Mouse (Mus musculus) retina, adult 2 months (tissue): ENCODE data around the gene Alpk1.

Experiments
- DNase-seq: peaks from one replicate; pipeline ENCODE4 v3.0.0-alpha.2; 2012; ENCODE audit warnings: low read depth, low spot score

The Alpk1 gene

DNA sequence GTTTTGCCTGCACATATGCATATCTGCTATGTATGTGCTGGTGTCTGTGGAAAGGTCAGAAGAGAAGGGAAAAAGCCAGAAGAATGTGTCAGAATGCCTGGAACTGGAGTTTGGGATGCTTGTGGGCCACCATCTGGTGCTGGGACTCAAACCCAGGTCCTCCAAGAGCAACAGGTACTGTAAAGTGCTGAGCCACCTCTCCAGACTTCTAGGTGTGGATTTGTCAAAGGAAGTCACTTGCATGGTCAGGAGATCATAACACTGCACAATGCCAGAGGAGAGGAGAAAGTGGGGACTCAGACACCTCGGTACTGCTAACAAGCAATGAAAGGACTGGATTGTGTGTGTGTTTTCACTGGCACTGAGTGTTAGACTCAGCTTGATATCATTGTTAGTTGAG is 150.1 kb downstream of the Alpk1 start:
- DNase-seq = no peak

DNA sequence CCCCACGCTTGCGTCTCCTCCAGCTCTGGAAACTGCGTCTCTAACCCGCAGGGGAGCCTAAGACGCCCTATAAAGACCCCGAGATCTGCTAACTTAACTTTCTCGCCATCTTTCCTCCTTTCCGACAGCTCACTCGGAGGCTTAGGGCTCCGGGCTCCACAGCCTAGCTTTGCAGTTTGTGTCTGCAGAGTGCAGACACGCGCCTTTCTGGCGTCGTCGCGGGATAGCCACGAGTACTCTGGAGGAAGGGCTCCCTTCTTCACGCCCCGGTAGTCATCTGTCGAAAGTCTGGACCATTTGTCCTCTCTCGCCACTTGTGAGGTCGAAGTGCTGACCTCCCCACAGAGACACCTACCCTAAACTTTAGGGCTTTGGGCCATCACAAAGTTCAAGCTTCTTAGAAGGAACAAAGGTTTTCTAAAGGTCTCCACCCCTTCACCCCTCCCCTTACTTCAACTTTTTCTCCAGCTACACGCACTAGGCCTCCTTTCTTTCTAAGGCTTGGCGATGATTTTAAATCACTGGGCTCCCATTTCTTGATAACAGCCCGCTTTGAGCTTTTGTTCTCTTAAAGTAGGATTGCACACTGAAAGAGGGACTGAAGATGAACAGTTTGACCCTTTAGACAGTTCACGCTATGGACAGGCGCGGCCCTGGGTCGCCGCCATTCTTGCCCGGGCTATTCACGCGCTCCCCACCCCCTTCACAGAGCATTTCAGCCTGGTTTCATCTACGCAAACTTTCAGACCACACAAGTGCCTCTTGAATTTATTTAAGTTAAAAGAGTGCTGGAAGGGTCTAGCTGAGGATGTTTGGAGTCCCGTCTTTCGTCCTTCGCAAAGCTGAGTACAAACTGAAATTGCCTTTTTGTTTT is 151.8 kb downstream of the Alpk1 start:
- DNase-seq = no peak

DNA sequence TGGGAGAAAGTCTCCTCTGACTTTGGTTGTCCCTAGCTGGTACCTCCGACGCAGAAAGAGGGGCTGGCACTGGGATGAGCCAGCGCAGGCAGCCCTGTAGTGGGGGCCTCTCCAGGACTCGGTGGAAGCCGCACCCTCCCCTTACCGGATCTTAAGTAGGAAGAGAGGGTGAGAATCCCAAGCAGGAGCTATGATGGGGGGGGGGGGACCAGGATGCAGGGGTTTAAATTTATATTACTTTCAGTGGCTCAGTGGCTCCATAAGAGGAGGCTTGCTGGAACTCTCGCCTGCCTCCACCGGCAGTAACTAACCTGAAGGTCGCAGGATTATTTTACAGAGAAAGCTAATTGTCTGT is 152.4 kb downstream of the Alpk1 start:
- DNase-seq = no peak

DNA sequence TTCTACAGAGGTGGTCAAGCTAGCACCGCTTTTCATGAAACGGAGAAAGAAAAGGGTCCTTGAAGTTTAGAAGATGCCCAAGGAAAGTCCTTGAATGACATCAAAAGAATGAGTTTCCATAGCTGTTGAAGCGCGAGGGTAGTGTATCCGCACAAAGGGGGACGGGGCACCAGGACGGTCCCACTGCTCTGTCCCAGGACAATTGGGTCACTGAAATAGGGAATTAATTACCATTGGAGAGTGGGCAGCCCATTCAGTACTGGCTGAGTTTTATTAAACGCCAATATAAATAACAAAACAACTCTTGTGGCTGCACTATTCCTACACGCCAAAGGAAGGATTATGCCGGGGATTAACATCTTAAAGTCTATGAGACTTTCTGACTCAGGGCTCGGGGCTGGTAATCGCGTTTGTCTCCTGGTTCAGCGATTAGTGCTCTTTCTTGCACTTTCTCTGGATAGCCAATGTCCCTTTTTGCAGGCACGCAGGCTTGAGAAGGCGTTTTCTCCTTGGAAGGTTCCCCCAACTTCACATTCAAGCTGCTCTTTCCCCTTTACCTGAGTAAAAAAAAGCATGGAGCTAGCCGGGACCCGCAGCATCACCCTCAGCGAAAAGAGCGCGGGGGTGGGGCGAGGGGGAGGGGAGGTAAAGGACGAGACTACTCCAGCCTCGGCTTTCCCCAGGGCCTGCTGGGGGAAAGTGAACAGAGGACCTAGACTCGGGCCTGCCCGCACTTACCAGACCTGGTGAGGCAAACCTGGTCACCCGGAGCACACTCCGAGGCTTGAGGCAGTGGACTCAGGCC is 153.0 kb downstream of the Alpk1 start:
- no peak for DNase-seq

DNA sequence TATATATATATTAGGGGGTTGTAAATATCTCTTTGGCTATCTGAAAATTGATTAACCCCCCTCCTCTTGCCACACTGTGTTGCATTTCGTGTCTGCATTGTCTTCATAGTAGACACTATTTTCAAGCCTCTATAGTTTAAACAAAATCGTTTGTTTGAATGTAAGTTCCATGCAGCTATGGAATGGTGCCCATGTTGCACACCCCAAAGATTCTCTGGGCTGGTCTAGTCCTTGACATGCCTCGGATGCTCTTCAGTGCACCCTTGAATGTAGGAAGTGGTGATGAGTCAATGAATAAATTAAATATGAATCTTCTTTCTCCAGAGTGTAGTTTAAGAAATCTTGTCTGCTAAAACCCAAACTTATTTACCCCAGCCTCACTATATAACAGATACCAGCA is 153.8 kb downstream of the Alpk1 start:
- DNase-seq = no peak

DNA sequence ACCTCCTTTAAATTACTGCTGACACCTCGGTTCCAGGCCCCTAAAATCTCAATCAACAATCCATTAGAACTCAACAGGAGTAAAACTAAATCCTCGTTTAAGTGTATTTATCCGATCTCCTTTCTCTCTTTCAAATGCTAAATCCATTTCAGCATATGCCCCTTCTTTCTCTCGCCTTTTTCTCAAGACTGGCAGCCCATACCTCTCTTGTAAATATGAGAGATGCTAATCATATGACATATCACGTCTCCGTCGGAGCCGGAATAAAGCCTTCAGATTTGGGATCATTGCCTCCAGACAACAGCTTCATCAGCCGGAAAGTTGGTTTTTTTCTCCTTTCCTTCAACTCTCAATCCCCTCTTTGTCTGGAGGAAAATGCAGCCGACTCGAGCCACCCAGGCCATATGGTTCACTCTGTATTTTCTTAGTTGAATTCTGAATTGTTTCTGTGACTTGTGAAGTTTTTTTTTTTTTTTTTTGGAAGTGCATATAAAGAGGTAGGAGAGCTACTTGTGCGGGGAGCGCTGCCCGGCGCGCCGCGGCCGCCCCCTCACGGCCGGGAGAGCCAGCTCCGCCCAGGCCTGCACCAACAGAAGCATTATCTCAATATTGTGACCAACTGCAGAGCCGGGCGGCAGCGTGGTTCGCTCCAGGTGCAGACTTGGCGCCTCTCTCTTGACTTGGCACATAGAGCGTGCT is 154.5 kb downstream of the Alpk1 start:
- DNase-seq = no peak

DNA sequence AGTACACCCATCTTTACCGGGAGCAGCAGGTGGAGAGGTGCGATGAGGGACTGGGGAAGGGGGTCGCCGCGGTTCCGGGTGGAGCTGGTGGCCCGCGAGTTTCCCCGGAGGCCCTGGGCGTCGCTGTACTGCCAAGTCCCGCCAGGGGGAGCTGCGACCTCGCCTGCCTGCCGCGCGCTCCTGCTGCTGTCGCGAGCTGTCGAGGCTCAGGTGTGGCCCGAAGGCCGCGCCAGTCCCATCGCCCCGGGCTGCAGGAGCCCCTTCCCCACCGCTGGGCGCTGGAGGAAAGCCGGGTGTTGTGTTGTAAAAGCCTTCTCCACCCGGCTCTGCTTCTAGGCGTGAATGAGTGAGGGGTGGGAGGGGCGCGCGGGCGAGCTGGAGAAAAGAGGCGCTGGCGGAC is 155.0 kb downstream of the Alpk1 start:
- no peak for DNase-seq
